Comparison of ENCODE assay signal across 14 mouse cellular contexts in genomic region chr11:31461824-31462223, GRCm38 (mm10).
"Had no signal": no experiment of that assay in that cellular context is flagged by ENCODE, and none has a peak within 500 bp of the region (broad histone marks: within the 10 kb centered on the region; RNA-seq: fewer than 3 reads in every experiment).

No protein-coding gene starts in this region.

- H3K27me3 ChIP-seq: kidney, embryonic 15.5 days; liver, embryonic 15.5 days; neural tube, embryonic 13.5 days had no signal

- H3K36me3 ChIP-seq: kidney, embryonic 15.5 days; limb, embryonic 10.5 days; liver, embryonic 15.5 days; neural tube, embryonic 13.5 days had no signal

- H3K4me1 ChIP-seq: kidney, embryonic 15.5 days; limb, embryonic 10.5 days; liver, embryonic 15.5 days; neural tube, embryonic 13.5 days had no signal

- H3K9ac ChIP-seq: kidney, embryonic 15.5 days; liver, embryonic 15.5 days; neural tube, embryonic 13.5 days had no signal

- H3K9me3 ChIP-seq: kidney, embryonic 15.5 days; limb, embryonic 10.5 days; liver, embryonic 15.5 days; neural tube, embryonic 13.5 days had no signal

- H3K4me2 ChIP-seq: kidney, embryonic 15.5 days; liver, embryonic 11.5 days; liver, embryonic 15.5 days; neural tube, embryonic 13.5 days had no signal

- DNase-seq: kidney, postnatal 14 days; lung, adult 2 months; lung, postnatal 36 days; midbrain, embryonic 14.5 days; retina, postnatal 1 day; right cerebral cortex, postnatal 4 days; spleen, adult 18-20 months had no signal

- H3K4me3 ChIP-seq: kidney, embryonic 15.5 days; left cerebral cortex, adult 2 months; limb, embryonic 10.5 days; liver, embryonic 15.5 days; neural tube, embryonic 13.5 days had no signal

- ATAC-seq: lung, postnatal 0 days had no signal

- H3K27ac ChIP-seq: kidney, embryonic 15.5 days; left cerebral cortex, adult 2 months; limb, embryonic 10.5 days; liver, embryonic 15.5 days; neural tube, embryonic 13.5 days had no signal
